Mouse (Mus musculus) liver, embryonic 16.5 days (tissue): ENCODE data around the gene Slco3a1. TPM values are rescaled to one million over a fixed set of nuclear protein-coding genes. Genes with fewer than 3 reads are reported as not detected.

ENCODE experiments used
- ATAC-seq: fragments of 200-750 bp; cut with Nextera tagmentation; 2 replicates; pipeline ENCODE4 v1.8.0; 2017; ENCODE audit warnings: low read depth, mild to moderate bottlenecking, moderate number of reproducible peaks, moderate library complexity
- H3K27ac ChIP-seq: fragments of 300-500 bp; sonication (generic); 2 replicates; pipeline ENCODE4 v1.5.1; 2014; ENCODE audit warnings: mild to moderate bottlenecking, low read length
- H3K27me3 ChIP-seq: fragments of 300-500 bp; sonication (generic); 2 replicates; pipeline ENCODE4 v1.6.1; 2014; ENCODE audit warnings: low read depth, low read length, mixed read lengths; ENCODE audit not compliant: control insufficient read depth, insufficient read depth
- H3K36me3 ChIP-seq: fragments of 300-500 bp; sonication (generic); 2 replicates; pipeline ENCODE4 v1.6.1; 2014; ENCODE audit warnings: mild to moderate bottlenecking; ENCODE audit not compliant: control insufficient read depth, insufficient read depth
- H3K4me1 ChIP-seq: fragments of 300-500 bp; sonication (generic); 2 replicates; pipeline ENCODE4 v1.6.1; 2014; ENCODE audit warnings: low read depth, low read length, mixed read lengths; ENCODE audit not compliant: control insufficient read depth
- H3K4me2 ChIP-seq: fragments of 300-500 bp; sonication (generic); 2 replicates; pipeline ENCODE4 v1.6.1; 2014; ENCODE audit warnings: low read depth, low read length, mixed read lengths
- H3K4me3 ChIP-seq: fragments of 300-500 bp; sonication (generic); 2 replicates; pipeline ENCODE4 v1.5.1; 2014; ENCODE audit warnings: low read depth, mild to moderate bottlenecking, low read length
- H3K9ac ChIP-seq: fragments of 300-500 bp; sonication (generic); 2 replicates; pipeline ENCODE4 v1.6.1; 2014; ENCODE audit warnings: low read depth, low read length
- H3K9me3 ChIP-seq: fragments of 300-500 bp; sonication (generic); replicated peaks from 2 replicates; pipeline ENCODE4 v1.6.1; 2016; ENCODE audit warnings: low read length; ENCODE audit not compliant: control insufficient read depth
- WGBS: fragments of 180-500 bp; shearing (Covaris S2); extraction: QIAGEN DNeasy Blood & Tissue Kit; methylation state at CpG from one replicate; pipeline ENCODE4 v1.1.7; 2014; ENCODE audit not compliant: insufficient replicate concordance; 5-methylcytosine and 5-hydroxymethylcytosine counted together
- polyA plus RNA-seq: library from polyadenylated mRNA; unstranded; fragments of >200 nt; fragmentation: Nextera tagmentation; extraction: Ambion mirVana; gene quantifications from 2 replicates; pipeline ENCODE4 v1.2.1, GENCODE M21; 2015

Gene Slco3a1
- polyA plus RNA-seq, 1 experiment from 2014 or later: 1.2 TPM

DNA sequence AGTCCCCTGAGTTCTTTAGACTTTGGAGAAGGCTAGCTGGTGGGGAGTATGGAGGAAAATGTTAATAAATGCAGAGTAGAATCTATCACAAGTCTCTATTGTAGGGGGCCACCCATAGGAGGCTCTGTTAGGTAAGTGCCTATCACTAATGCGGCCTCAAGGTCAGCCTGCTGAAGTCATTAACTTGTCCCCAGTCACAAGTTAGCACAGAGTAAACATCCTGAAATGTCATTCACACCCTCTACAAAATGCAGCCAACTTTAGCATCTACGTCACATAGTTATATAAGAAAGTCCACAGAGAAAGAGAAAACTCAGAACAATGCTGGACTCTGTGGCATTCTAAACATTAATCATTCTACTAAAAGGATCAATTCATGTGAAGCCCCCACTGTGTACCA is 173.5 kb downstream of the Slco3a1 start:
- H3K4me2 ChIP-seq: no peak overlapping the region
- no peaks in the 10 kb centered on the region for H3K9me3 ChIP-seq
- H3K4me3 ChIP-seq: no peak overlapping the region
- no peaks in the 10 kb centered on the region for H3K4me1 ChIP-seq
- ATAC-seq: no peak
- H3K27me3 ChIP-seq: no peaks in the 10 kb centered on the region
- no peaks in the 10 kb centered on the region for H3K36me3 ChIP-seq
- WGBS: 63% methylated on average over 2 of the region's 2 CpGs
- H3K9ac ChIP-seq: no peak overlapping the region
- no peak overlapping the region for H3K27ac ChIP-seq

DNA sequence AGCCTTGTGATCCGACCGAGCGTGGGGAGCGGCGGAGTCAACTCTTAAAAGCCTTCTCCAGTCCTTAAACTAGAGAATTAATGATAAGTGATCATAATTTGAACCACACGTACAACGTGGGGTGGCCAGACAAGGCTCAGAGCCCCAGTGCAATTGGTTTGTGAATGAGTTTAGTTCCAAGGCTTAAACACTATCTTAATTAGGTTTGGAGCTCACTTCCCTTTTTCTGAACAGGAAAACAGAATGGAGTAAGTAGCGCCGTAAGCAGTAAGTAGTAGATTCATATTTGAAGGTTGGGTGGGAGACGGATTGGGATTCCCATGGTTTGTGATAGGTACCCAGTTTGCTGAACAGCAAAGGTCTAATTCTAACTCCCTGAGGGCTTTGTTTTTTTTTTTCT is 176.7 kb downstream of the Slco3a1 start:
- H3K9ac ChIP-seq: no peak overlapping the region
- 45% methylated on average over 10 of the region's 10 CpGs for WGBS
- no peaks in the 10 kb centered on the region for H3K36me3 ChIP-seq
- no peaks in the 10 kb centered on the region for H3K27me3 ChIP-seq
- no peak overlapping the region for H3K4me3 ChIP-seq
- H3K9me3 ChIP-seq: no peaks in the 10 kb centered on the region
- no peak overlapping the region for H3K27ac ChIP-seq
- no peaks in the 10 kb centered on the region for H3K4me1 ChIP-seq
- no peak overlapping the region for H3K4me2 ChIP-seq
- no peak for ATAC-seq

DNA sequence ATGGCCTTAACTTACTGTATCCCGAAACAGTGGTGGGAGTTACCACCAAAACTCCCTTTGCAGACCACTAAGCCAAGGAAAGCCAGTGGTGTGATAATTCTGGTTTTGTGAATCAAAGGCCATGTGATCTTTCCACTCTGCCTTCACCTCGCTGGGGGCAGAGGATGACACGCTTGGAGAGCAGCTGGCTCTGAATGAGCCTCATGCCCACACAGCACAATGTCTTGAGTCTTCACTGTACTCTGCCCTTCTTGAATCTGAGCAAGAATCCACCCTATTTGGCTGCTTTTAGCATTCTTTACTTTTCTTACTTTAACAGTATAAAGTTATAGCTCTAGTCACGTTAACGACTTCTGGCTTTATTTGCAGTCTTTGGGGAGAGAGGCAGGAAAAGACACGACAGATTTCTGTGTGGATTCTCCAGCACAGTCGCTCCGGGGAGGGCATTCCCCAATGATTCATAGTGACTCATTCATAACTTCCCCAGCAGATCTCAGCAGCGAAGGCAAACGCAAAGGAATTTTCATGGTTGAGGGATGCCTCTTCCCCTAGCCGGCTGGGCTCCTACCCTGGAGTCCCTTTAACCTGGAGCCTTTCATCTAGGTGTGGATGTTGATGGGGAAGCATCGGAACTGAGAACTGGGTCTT is 178.1 kb downstream of the Slco3a1 start:
- ATAC-seq: no peak
- Histone ChIP-seq H3K4me2 (no peak overlapping the region), H3K4me3 (no peak overlapping the region), H3K27me3 (no peaks in the 10 kb centered on the region), H3K4me1 (no peaks in the 10 kb centered on the region), H3K9ac (no peak overlapping the region), H3K9me3 (no peaks in the 10 kb centered on the region), H3K36me3 (no peaks in the 10 kb centered on the region), H3K27ac (no peak overlapping the region)
- WGBS: 63% methylated on average over 12 of the region's 12 CpGs

DNA sequence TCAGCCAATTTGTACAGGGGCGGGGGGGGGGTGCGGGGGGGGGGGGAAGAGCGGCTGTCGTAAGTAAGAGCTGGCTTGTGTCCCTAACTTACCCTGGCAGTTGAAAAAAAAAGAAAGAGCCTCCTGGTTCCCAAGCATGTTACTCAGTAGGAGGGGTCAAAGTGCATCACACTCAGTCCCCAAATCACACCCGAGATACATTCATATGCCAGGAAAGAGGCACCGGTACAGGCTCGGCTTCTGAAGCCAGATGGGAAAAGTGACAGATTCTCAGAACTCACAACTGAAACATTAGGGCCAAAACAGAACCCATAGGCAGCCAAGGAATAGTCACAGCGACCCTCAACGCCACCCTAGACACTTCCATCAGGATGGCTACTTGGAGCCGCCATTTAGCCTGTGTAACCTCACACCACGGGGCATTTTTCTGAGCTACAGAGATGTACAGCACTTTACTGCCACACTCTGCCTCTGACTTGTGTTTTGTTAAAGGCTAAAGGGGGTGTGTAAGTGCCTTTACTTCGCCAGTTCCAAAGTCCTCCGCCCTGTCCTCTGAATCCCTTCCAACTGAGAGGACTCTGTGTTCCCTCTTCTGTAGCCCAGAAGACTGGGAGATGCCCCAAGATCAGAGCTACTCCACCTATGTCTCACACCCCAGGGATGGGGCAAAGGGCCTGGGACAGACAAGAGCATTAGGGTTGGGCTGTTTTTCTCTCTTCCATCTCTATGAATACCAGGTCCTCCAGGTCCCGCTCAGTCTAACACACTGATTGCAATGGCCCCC is 179.2 kb downstream of the Slco3a1 start:
- H3K9ac ChIP-seq: no peak overlapping the region
- no peak for ATAC-seq

DNA sequence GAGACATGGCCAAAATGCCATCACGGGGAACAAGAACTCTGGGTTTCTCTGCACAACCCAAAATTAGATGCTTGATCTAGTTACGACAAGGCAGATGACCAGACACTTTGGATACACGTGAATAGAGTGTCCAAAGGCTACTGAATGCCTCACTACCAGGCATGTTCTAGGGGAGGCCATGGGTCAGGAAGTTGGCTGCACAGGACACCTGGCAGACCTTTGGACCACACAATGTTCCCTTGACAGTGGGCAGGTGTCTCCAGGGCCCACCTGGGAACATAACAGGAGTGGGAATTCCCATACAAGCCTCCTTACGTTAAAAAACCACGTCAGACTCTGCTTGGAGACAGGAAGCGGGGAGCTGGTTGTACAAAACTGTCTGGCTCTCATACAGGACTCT is 181.5 kb downstream of the Slco3a1 start:
- H3K36me3 ChIP-seq: no peaks in the 10 kb centered on the region
- 40% methylated on average over 6 of the region's 6 CpGs for WGBS

More for the DNA sequence above, 179.2 kb downstream of the Slco3a1 start:
- 62% methylated on average over 13 of the region's 14 CpGs for WGBS
- H3K27ac ChIP-seq: no peak overlapping the region
- no peak overlapping the region for H3K4me3 ChIP-seq
- no peaks in the 10 kb centered on the region for H3K9me3 ChIP-seq
- H3K27me3 ChIP-seq: no peaks in the 10 kb centered on the region
- H3K36me3 ChIP-seq: no peaks in the 10 kb centered on the region
- H3K4me1 ChIP-seq: no peaks in the 10 kb centered on the region
- no peak overlapping the region for H3K4me2 ChIP-seq

DNA sequence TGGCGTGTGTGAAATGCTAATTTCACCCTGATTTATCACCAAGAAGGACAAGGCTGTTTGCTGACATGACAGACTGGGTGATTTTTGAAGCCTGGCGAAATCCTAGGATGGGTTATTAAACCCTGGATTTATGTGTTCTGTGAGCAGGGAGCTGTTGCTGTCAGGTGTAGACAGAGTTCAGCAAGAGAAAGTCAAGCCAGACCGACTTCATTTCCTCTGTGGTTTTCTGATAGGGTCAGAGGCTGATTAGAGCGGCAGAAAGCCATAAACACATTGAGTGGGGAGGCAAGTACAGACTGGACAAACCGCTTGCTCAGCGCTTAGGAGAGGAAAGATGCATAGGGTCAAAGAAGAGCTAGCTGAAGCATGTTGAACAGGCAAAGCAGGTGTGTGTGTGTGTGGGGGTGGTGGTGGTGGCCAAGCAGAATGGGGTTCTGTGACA is 182.4 kb downstream of the Slco3a1 start:
- no peak for ATAC-seq
- Histone ChIP-seq H3K9me3 (no peaks in the 10 kb centered on the region), H3K4me2 (no peak overlapping the region), H3K9ac (no peak overlapping the region), H3K4me1 (no peaks in the 10 kb centered on the region), H3K27ac (no peak overlapping the region), H3K36me3 (no peaks in the 10 kb centered on the region), H3K4me3 (no peak overlapping the region), H3K27me3 (no peaks in the 10 kb centered on the region)
- 25% methylated on average over 6 of the region's 6 CpGs for WGBS

More for the DNA sequence above, 181.5 kb downstream of the Slco3a1 start:
- H3K9ac ChIP-seq: no peak overlapping the region
- ATAC-seq: no peak
- H3K4me1 ChIP-seq: no peaks in the 10 kb centered on the region
- H3K4me3 ChIP-seq: no peak overlapping the region
- no peaks in the 10 kb centered on the region for H3K27me3 ChIP-seq
- H3K9me3 ChIP-seq: no peaks in the 10 kb centered on the region
- H3K27ac ChIP-seq: no peak overlapping the region
- H3K4me2 ChIP-seq: no peak overlapping the region

DNA sequence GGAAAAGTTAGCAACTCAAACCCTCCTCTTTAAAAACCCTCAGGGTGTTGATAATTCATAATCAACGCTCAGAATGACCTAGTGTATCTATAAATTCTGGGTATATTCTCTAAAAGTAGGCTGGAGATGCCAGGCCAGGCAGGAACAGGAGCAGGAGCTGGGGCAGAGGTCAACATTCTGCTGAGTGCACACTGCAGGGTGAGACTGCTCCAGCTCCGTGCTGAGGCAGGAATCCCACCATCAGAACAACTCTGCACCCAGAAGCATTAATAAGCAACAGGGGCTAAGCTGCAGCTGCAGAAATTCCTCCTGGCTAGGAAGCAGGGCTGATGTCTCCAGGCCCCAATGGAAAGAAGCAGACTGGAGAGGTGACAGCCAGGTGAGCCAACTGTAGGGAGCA is 182.9 kb downstream of the Slco3a1 start:
- H3K9ac ChIP-seq: no peak overlapping the region
- no peak for ATAC-seq
- no peaks in the 10 kb centered on the region for H3K9me3 ChIP-seq
- H3K27ac ChIP-seq: no peak overlapping the region
- H3K36me3 ChIP-seq: no peaks in the 10 kb centered on the region
- WGBS: 21% methylated on average over 2 of the region's 2 CpGs
- H3K4me2 ChIP-seq: no peak overlapping the region
- H3K27me3 ChIP-seq: no peaks in the 10 kb centered on the region
- H3K4me3 ChIP-seq: no peak overlapping the region
- no peaks in the 10 kb centered on the region for H3K4me1 ChIP-seq

DNA sequence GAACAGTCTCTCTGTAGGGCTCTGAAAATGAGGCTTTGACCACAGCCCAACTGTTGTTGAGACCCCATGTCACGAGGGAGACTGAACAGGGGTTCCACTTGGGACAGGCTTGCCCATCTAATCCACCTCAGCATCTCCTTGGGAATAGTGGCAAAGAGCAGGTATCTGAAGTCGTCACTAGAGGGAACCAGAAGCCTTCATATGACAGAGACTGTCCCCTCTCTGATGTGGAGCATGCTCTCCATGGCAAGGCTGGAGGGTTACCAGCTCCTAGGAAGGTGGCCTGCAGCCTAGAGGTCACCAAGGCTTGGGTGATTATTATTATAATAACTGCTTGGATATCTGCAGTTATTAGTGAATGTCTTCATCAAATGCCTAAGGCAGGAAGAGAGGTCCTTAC is 183.4 kb downstream of the Slco3a1 start:
- Histone ChIP-seq H3K4me2 (no peak overlapping the region), H3K9me3 (no peaks in the 10 kb centered on the region), H3K9ac (no peak overlapping the region), H3K27me3 (no peaks in the 10 kb centered on the region), H3K4me3 (no peak overlapping the region), H3K27ac (no peak overlapping the region), H3K36me3 (no peaks in the 10 kb centered on the region), H3K4me1 (no peaks in the 10 kb centered on the region)
- 28% methylated on average over 2 of the region's 2 CpGs for WGBS
- ATAC-seq: no peak

DNA sequence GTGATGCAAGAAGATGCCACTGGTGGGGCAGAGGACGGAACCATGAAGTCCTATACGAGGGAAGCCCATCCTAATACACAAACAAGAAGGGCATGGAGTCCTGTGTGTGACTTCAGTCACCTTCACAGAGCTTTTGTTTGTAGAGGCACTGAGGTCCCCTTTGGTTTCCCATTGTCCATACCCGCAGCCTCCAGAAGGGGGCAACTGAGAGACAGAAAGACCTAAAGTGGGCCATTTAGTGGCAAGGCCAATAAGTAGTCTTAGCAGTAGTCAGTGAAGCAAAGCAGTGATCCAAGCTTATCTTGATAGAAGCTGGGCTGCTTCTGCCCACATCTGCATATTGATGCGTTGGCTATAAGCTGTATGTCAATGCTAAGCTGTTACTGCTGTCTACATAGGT is 184.9 kb downstream of the Slco3a1 start:
- H3K4me3 ChIP-seq: no peak overlapping the region
- no peaks in the 10 kb centered on the region for H3K27me3 ChIP-seq
- WGBS: 63% methylated on average over 4 of the region's 4 CpGs
- H3K9me3 ChIP-seq: no peaks in the 10 kb centered on the region
- no peak overlapping the region for H3K9ac ChIP-seq
- H3K4me2 ChIP-seq: no peak overlapping the region
- no peak for ATAC-seq
- H3K36me3 ChIP-seq: no peaks in the 10 kb centered on the region
- no peak overlapping the region for H3K27ac ChIP-seq
- no peaks in the 10 kb centered on the region for H3K4me1 ChIP-seq
